Mouse (Mus musculus) neutrophil, adult 83 days (primary cell): ENCODE measurements around the gene Polr2m. TPM values are rescaled to one million over a fixed set of nuclear protein-coding genes. Genes with fewer than 3 reads are reported as not detected.

Source experiments
- total RNA-seq, 2 experiments: library from RNA; stranded (reverse); gene quantifications; one replicate each; pipeline ENCODE4 v1.2.4; 2023

Gene Polr2m
- total RNA-seq = 10 to 100 TPM; 59.5 to 62.2 TPM

GRCm38 (mm10) chr9:71485475-71486094 is at the start of gene Polr2m:
Gene Polr2m, minus strand, starts transcription at chr9:71485935.

Other genes with a start within 250 kb of the Polr2m start
- under 1 TPM in 1 of 2 experiments, not detected in 1; 0.33 TPM for gene Myzap, start 106.4 kb upstream of the Polr2m start, total RNA-seq